Mouse (Mus musculus) fat pad, adult 2 months (tissue): ENCODE data around the gene Lypd3.

Experiments used
- DNase-seq: peaks from one replicate; pipeline ENCODE4 v3.0.0-alpha.2; 2011; ENCODE audit warnings: low read depth, low spot score; ENCODE audit errors: extremely low read depth

Lypd3 gene

GRCm38 (mm10) chr7:24636264-24636663 lies at the start of gene Lypd3:
Lypd3 (plus strand) TSS chr7:24636550.
- no peak for DNase-seq

- no peak for DNase-seq
These were observed 49.5 kb upstream of the Lypd3 start for GRCm38 (mm10) chr7:24586828-24587227.

GRCm38 (mm10) chr7:24587330-24588105 lies 48.8 kb upstream of the Lypd3 start, which contains the start of the genes Ethe1 and Zfp575:
Ethe1 (plus strand) TSS chr7:24587543.
Zfp575 (minus strand) TSS chr7:24587641.
- DNase-seq = no peak

- DNase-seq = no peak
These were observed 48.0 kb upstream of the Lypd3 start for GRCm38 (mm10) chr7:24588336-24588735.

- no peak for DNase-seq
These were observed 44.6 kb upstream of the Lypd3 start for GRCm38 (mm10) chr7:24591735-24592134.

GRCm38 (mm10) chr7:24592163-24592562 lies 44.2 kb upstream of the Lypd3 start:
- DNase-seq = no peak

DNA sequence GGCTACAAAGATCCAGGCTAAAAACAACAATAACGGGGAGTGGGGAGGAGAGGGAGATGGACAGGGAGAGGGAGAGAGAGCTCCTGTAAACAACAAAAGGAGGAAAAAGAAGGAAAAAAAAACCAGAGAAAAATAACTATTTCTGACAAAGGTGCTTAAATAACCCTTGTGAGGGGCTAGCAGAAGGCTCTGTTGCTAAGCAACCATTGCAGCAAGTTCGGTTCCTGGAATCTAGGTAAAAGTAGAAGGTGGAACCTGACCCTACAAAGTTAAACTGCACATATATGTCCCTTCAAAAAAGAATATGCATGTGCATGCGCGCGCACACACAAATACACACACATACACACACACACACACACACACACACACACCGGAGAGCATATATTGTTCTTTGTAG lies 43.6 kb upstream of the Lypd3 start:
- no peak for DNase-seq

DNA sequence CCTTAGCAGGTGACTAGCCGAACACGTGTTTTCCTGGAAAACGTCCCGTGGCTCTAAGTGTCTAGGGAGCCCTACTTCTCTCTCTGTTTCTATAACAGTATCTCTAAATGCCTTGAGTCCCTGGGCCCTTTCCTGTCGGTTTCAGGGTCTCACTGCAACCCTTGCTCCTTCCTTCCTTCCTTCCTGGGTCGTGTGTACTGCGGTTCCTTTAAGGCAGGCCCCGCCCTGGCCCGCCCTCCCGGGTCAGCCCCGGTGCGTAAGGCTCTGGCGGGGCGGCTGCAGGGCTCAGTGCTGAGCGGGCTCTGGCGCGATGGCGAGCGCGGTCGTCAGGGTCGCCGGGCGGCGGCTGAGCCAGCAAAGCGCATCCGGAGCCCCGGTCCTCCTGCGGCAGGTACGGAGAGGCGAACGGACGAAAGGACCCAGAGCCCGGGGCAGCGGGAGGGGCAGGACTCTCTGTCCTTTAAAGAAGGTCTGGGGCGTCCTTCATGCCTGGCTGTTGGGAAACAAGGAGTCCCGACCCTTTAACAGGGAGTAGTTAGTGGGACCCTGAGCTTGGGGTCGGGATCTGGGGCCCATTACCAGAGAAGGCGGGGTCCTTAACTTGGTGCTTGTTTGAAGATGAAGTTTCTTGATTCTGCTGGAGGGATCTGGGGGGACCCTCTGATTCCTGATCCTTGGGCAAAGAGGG lies 42.6 kb upstream of the Lypd3 start:
- no peak for DNase-seq

DNA sequence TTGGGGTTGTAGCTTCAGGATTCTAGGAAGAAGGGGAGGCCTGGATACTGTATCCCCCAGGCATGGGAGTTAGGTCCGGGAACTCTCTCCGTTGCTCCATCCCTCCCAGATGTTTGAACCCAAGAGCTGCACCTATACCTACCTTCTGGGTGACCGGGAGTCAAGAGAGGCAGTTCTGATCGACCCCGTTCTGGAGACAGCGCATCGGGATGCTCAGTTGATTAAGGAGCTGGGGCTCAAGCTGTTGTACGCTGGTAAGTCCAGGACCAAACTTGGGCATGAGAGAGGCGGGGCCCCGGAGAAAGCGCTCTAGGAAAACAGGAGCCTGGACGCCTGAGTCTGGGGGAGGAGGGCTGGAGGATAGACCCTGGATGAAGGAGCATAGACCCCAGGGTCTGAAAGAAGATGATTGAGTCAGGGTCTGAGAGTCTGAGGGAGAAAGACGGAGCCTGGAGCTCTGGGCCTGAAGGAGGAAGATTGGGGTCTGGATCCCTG lies 42.0 kb upstream of the Lypd3 start:
- DNase-seq = no peak

- DNase-seq = no peak
These were observed 40.9 kb upstream of the Lypd3 start for GRCm38 (mm10) chr7:24595464-24595863.

- DNase-seq = no peak
These were observed 38.2 kb upstream of the Lypd3 start for GRCm38 (mm10) chr7:24598121-24598520.

DNA sequence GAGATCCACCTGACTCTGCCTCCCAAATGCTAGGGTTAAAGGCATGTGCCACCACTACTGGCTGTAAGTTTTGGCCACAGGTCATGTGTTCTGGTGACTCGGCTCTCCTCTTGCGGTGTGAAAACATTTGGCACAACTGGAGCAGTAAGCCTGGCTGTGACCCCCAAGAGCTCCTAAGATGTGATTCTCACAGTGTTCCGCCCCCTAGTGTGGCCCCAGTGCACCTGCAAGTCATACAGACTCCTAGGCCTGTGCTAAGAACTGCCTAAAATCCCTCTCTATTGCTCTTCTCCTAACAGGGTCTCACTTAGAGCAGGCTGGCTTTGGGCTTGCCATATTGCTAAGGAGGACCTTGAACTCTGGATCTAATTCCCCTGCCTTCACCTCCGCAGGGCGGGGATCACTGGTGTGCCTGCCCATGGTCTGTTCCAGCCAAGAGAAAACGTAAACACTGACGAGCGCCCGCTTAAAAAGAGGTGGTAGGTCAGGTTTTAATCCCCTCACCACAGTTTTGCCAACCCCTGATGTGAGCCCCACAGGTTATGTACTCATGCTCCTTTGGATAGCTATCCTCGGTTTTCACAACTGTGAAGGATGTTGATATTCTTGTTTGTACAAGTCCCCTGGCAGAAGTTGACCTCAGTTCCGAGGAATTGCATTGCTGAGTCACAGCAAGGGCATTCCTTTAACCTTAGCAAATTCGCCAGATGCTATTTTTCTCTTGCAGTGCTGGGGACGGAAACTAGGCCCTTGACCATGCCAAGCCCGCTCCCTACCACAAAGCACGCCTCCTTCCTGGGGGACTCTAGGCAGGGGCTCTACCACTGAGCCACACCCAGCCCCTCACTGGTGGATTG lies 36.9 kb upstream of the Lypd3 start:
- peak; percentile 93 for DNase-seq

GRCm38 (mm10) chr7:24600941-24601597 lies 35.3 kb upstream of the Lypd3 start:
- no peak for DNase-seq

DNA sequence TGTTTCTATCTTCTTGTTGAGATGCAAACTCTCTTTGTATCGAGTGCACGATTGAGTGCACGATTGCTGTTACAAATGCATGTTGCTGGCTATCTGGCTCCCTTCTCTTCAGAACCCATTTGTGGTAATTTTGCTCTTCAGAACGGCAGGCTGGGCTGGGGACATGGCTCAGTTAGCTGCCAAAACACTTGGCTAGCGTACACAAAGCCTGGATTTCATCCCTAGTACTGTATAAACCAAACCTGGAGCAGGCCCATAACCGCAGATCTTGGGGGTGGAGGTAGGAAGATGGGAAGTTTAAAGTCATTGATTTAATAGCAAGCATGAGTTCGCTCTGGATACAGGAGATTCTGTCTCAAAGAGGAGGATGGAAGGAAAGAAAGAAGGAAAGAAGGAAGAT lies 30.8 kb upstream of the Lypd3 start:
- no peak for DNase-seq

GRCm38 (mm10) chr7:24606046-24606445 lies 30.3 kb upstream of the Lypd3 start:
- DNase-seq = no peak

DNA sequence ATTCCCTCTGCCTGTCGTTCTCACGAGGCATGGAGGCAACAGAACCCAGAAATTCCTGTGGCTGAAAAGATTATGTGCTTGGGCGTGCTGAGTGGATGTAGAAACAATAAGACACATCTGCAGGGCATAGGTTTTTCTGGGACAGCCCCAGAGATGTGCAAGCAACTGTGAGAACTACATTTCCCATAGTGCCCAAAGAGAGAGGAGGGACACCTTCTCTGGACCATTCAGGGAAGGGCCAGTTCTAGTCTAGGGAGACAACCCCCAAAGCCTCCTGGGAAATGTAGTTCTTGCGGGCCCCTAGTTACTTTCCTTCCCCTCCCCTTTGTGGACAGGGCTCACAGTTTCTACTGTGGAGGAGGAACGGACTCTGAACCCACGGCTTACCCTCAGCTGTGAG lies 28.3 kb upstream of the Lypd3 start:
- DNase-seq = peak; percentile 68

DNA sequence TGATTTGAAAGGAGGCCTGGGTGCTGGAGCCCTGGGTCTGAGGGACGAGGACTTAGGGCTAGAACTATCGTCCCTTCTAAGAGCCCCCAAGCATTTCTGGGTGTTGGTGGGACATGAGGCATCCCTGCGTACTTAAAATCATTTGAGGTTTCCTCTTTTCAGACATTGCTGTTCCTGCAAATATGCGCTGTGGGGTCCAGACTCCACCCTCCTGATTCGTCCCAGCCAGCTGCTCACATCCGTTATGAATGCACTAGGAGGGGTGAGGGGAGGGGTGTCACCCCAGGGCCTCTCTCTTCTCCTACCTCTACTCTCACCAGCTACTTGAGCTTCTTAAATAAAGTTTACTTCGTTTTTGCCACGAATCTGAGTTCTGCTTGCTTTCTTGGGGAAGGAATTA lies 27.8 kb upstream of the Lypd3 start:
- DNase-seq = no peak

GRCm38 (mm10) chr7:24610144-24610878 lies 26.0 kb upstream of the Lypd3 start, which contains the start of gene Phldb3:
Phldb3 (plus strand) TSS chr7:24610763.
- DNase-seq = no peak

DNA sequence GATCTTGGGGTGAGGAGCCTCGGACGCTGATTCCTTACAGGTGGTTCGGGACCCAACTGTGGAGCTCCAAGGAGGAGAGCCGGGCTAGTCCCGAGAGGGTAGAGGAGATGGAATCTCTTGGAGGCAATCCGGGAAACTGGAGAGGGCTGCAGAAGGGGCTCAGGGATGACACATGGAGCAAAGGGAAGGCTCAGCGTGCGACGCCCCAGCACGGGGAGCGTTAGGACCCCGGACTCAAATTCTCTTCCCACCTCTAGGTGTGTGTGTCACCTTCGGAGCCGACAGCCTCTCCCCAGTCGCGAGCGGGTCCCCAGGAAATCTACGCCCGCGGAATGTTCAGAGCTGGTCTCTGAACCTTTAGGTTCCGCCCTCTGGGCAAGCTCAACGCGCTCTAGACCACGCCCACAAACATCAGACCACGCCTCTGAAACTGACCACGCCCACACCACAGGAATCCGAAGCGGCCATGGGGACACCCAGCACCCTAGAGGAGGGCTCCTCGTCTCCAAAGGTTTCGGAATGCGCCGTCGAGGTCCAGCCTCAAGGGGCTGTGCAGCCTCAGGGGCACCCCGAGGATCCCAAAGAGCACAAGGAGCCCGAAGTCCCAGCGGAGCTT lies 25.4 kb upstream of the Lypd3 start:
- no peak for DNase-seq

- no peak for DNase-seq
These were observed 24.6 kb upstream of the Lypd3 start for GRCm38 (mm10) chr7:24611709-24612108.
